Mouse (Mus musculus) heart, embryonic 15.5 days (tissue): ENCODE results near the gene 4930469K13Rik. TPM values are rescaled to one million over a fixed set of nuclear protein-coding genes. Genes with fewer than 3 reads are reported as not detected.

Experiments used
- ATAC-seq: fragments of 200-750 bp; cut with Nextera tagmentation; replicated peaks from 2 replicates; pipeline ENCODE4 v1.8.0; 2017; ENCODE audit warnings: low read depth, moderate TSS enrichment; ENCODE audit not compliant: insufficient number of reproducible peaks, insufficient read depth, low FRiP score
- H3K27ac ChIP-seq: fragments of 300-500 bp; sonication (generic); 2 replicates; pipeline ENCODE4 v1.5.1; 2015; ENCODE audit warnings: mild to moderate bottlenecking, inconsistent platforms
- H3K27me3 ChIP-seq: fragments of 300-500 bp; sonication (generic); 2 replicates; pipeline ENCODE4 v1.6.1; 2015; ENCODE audit warnings: inconsistent platforms
- H3K36me3 ChIP-seq: fragments of 300-500 bp; sonication (generic); 2 replicates; pipeline ENCODE4 v1.6.1; 2015; ENCODE audit warnings: mild to moderate bottlenecking, inconsistent platforms
- H3K4me1 ChIP-seq: fragments of 300-500 bp; sonication (generic); replicated peaks from 2 replicates; pipeline ENCODE4 v1.6.1; 2015; ENCODE audit warnings: inconsistent platforms
- H3K4me2 ChIP-seq: fragments of 300-500 bp; sonication (generic); 2 replicates; pipeline ENCODE4 v1.6.1; 2015; ENCODE audit warnings: inconsistent platforms, mild to moderate bottlenecking, moderate library complexity
- H3K4me3 ChIP-seq: fragments of 300-500 bp; sonication (generic); 2 replicates; pipeline ENCODE4 v1.5.1; 2015; ENCODE audit warnings: mild to moderate bottlenecking, inconsistent platforms
- H3K9ac ChIP-seq: fragments of 300-500 bp; sonication (generic); 2 replicates; pipeline ENCODE4 v1.6.1; 2015; ENCODE audit warnings: mild to moderate bottlenecking, inconsistent platforms
- H3K9me3 ChIP-seq: fragments of 300-500 bp; sonication (generic); replicated peaks from 2 replicates; pipeline ENCODE4 v1.6.1; 2016; ENCODE audit warnings: inconsistent platforms
- WGBS: fragments of 180-500 bp; shearing (Covaris S2); methylation state at CpG from one replicate; pipeline ENCODE4 v1.1.7; 2015; ENCODE audit warnings: mixed read lengths; 5-methylcytosine and 5-hydroxymethylcytosine counted together
- polyA plus RNA-seq: library from polyadenylated mRNA; unstranded; fragments of >200 nt; fragmentation: Nextera tagmentation; extraction: Ambion mirVana; gene quantifications from 2 replicates; pipeline ENCODE4 v1.2.1, GENCODE M21; 2015

4930469K13Rik gene
- polyA plus RNA-seq, 1 experiment from 2014 or later = not detected

DNA sequence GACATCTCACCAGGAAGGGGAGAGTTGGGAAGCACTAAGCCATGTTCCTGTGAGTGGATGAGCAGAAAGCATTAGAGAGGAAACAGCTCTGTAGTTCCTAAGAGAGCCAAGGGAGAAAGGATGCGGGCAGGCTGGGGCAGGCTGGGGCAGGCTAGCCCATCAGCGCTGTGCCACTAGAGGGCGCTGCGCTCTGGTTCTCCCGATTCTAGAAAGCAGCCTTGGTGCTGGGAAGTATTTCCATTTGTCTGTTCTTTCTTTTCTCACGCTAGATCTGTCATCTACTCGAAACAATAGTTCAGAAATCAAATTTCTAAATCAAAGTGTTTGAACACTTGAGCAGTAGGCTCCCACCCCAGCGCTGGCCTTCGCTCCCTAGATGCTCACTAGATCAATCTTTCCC, 164.1 kb downstream of the 4930469K13Rik start:
- H3K27ac ChIP-seq = no peak overlapping the region
- H3K36me3 ChIP-seq = no peaks in the 10 kb centered on the region
- H3K9ac ChIP-seq = no peak overlapping the region
- 0 out of 2 replicates have a peak, but pooled peaks cover 3% of the 10 kb centered on the region for H3K27me3 ChIP-seq
- no peaks in the 10 kb centered on the region for H3K4me1 ChIP-seq
- 61% methylated on average over 9 of the region's 9 CpGs for WGBS
- ATAC-seq = no peak
- H3K4me3 ChIP-seq = no peak overlapping the region
- H3K4me2 ChIP-seq = no peak overlapping the region
- H3K9me3 ChIP-seq = no peaks in the 10 kb centered on the region

DNA sequence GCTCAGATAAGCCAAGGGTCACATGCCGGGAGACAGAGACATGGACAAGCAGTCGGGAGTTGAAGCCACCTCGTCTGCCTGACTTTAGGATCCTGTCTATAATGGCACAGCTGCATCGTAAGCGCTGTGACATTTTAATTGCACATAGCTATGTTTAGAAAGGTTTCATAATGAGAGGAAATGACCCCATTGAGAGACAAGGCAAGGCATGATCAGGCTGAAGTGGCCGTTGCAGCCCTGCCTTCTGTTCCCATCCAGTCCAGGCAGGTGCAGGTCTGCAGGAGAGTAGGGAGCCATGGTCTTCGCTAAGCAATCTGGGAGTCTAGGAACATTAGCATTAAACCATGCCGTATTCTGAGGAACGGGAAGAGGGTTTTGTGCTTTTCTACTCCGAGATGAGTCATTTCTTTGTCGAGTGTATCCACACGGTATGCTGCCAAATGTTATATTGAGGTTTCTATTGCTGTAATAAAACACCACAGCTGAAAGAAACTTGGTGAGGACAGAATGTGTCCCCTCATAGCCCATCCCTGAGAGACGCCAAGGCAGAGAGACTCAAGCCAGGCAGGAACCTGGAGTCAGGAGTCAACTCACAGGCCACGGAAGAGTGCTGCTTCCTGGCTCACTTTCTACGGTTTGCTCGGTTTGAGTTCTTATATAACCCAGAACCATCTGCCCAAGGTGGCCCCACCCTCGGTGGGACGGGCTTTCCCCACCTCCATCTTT, 165.8 kb downstream of the 4930469K13Rik start:
- H3K4me2 ChIP-seq = 0 out of 2 replicates have a peak overlapping the region, but pooled peaks have one; percentile 6
- 0 out of 2 replicates have a peak, but pooled peaks cover 3% of the 10 kb centered on the region for H3K27me3 ChIP-seq
- H3K4me3 ChIP-seq = no peak overlapping the region
- H3K36me3 ChIP-seq = no peaks in the 10 kb centered on the region
- H3K9me3 ChIP-seq = no peaks in the 10 kb centered on the region
- no peak overlapping the region for H3K27ac ChIP-seq
- no peak for ATAC-seq
- no peak overlapping the region for H3K9ac ChIP-seq
- no peaks in the 10 kb centered on the region for H3K4me1 ChIP-seq
- 58% methylated on average over 18 of the region's 18 CpGs for WGBS

- Histone ChIP-seq H3K9ac (no peak overlapping the region), H3K4me1 (no peaks in the 10 kb centered on the region), H3K36me3 (no peaks in the 10 kb centered on the region), H3K27ac (no peak overlapping the region), H3K4me3 (no peak overlapping the region), H3K27me3 (0 out of 2 replicates have a peak, but pooled peaks cover 3% of the 10 kb centered on the region), H3K4me2 (0 out of 2 replicates have a peak overlapping the region, but pooled peaks have one; percentile 6), H3K9me3 (no peaks in the 10 kb centered on the region)
- 11% methylated on average over 9 of the region's 10 CpGs for WGBS
- ATAC-seq = no peak
These were observed 166.4 kb downstream of the 4930469K13Rik start for GRCm38 (mm10) chr11:33931836-33932385.

GRCm38 (mm10) chr11:33929412-33929811, 168.9 kb downstream of the 4930469K13Rik start:
- Histone ChIP-seq H3K27me3 (0 out of 2 replicates have a peak, but pooled peaks cover 8% of the 10 kb centered on the region), H3K4me3 (no peak overlapping the region), H3K9ac (no peak overlapping the region), H3K9me3 (no peaks in the 10 kb centered on the region), H3K36me3 (no peaks in the 10 kb centered on the region), H3K27ac (no peak overlapping the region), H3K4me2 (no peak overlapping the region), H3K4me1 (no peaks in the 10 kb centered on the region)
- WGBS = 66% methylated on average over 11 of the region's 11 CpGs
- ATAC-seq = no peak

DNA sequence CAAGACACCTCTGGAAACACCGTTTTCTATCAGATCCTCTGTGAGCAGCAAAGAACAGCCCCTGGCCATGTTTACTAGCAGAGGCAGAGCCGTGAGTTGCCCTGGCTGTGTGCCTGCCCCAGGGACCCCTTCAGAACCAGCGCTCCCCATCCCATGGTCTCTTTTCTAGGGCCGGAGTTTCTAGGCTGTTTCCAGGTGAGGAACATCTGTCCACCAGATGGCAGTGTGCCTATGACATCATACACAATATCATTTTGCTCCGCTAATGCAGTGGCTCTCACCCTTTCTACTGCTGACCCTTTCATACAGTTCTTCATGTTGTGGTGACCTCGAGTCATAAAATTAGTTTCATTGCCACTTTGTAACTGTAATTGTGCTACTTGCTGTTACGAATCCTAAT, 169.7 kb downstream of the 4930469K13Rik start:
- Histone ChIP-seq H3K9ac (no peak overlapping the region), H3K9me3 (no peaks in the 10 kb centered on the region), H3K36me3 (no peaks in the 10 kb centered on the region), H3K4me1 (no peaks in the 10 kb centered on the region), H3K27me3 (peaks cover 11% of the 10 kb centered on the region; the same call in 1 of the 2 replicates), H3K4me3 (no peak overlapping the region), H3K27ac (no peak overlapping the region), H3K4me2 (no peak overlapping the region)
- 36% methylated on average over 7 of the region's 7 CpGs for WGBS
- no peak for ATAC-seq

DNA sequence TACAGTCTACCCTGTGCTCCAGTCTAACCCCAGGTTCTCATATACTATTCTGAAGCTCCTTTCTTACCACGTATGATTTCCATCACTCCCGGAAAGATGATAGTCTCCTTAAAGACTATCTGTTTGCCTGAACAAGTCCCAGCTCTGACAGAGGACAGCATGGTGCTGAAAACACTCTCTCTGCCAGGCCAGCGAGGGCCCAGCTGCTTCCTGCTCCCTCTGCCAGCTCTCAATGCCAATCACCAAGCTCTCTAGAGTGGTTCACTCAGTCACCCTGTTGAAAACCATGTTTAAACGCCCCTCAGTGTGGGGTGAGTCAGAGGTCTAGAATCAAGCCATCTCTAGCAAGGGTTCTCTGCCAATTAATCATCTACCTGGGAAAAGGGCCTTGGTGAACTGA, 170.5 kb downstream of the 4930469K13Rik start:
- Histone ChIP-seq H3K27ac (no peak overlapping the region), H3K4me3 (no peak overlapping the region), H3K36me3 (no peaks in the 10 kb centered on the region), H3K4me2 (no peak overlapping the region), H3K9me3 (no peaks in the 10 kb centered on the region), H3K4me1 (no peaks in the 10 kb centered on the region), H3K27me3 (peaks cover 11% of the 10 kb centered on the region; the same call in 1 of the 2 replicates), H3K9ac (no peak overlapping the region)
- WGBS = 58% methylated on average over 4 of the region's 4 CpGs
- no peak for ATAC-seq

DNA sequence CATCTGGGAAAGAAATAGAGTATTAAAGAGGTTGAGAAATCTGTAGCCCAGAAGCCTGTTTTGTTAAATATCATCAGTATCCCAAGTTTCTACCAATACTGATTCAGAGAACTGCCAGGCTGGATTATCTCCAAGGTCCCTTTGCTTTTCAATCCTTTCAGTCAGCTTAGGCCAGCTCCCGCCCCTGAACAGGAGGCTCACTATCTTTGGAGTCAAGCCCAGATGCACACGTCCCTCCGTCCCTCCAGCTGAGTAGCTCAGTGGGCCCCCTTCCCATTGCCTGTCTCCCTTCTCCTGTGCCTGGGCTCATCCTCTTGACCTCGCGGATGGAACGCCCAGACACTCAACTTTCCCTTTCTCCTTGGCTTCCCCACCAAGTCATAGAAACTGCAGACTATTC, 171.0 kb downstream of the 4930469K13Rik start:
- Histone ChIP-seq H3K4me1 (no peaks in the 10 kb centered on the region), H3K4me3 (no peak overlapping the region), H3K27ac (no peak overlapping the region), H3K4me2 (no peak overlapping the region), H3K27me3 (peaks cover 11% of the 10 kb centered on the region; the same call in 1 of the 2 replicates), H3K9ac (no peak overlapping the region), H3K36me3 (no peaks in the 10 kb centered on the region), H3K9me3 (no peaks in the 10 kb centered on the region)
- 40% methylated on average over 6 of the region's 6 CpGs for WGBS
- ATAC-seq = no peak

DNA sequence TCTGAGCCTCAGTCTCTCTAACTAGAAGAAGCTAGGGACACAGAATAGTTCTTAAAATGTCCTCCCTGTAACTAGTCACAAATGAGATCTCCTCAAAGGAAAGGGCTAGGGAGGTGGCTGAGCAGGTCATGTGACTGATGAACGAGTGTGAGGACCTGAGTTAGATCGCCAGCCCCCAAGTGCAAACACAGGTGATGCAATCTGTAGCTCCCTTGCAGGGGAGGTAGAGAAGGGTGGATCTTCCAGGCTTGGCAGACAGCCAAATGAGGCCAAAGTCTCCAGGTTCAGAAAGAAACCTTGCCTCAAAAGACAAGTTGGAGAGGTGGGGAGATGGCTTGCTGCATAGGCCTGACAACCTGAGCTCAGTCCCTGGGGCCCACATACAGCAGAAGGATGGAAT, 171.8 kb downstream of the 4930469K13Rik start:
- no peak for ATAC-seq
- no peaks in the 10 kb centered on the region for H3K36me3 ChIP-seq
- H3K4me1 ChIP-seq = no peaks in the 10 kb centered on the region
- no peak overlapping the region for H3K27ac ChIP-seq
- no peak overlapping the region for H3K4me2 ChIP-seq
- H3K4me3 ChIP-seq = no peak overlapping the region
- H3K9ac ChIP-seq = no peak overlapping the region
- H3K9me3 ChIP-seq = no peaks in the 10 kb centered on the region
- WGBS = 50% methylated on average over 2 of the region's 2 CpGs
- peaks cover 11% of the 10 kb centered on the region; the same call in 1 of the 2 replicates for H3K27me3 ChIP-seq

GRCm38 (mm10) chr11:33925778-33926177, 172.6 kb downstream of the 4930469K13Rik start:
- Histone ChIP-seq H3K4me2 (no peak overlapping the region), H3K9ac (no peak overlapping the region), H3K27ac (no peak overlapping the region), H3K4me1 (no peaks in the 10 kb centered on the region), H3K4me3 (no peak overlapping the region), H3K9me3 (no peaks in the 10 kb centered on the region), H3K27me3 (peaks cover 11% of the 10 kb centered on the region; the same call in 1 of the 2 replicates), H3K36me3 (no peaks in the 10 kb centered on the region)
- WGBS = 78% methylated on average over 8 of the region's 8 CpGs
- no peak for ATAC-seq

Other genes starting within 250 kb of the 4930469K13Rik start
- 1.3 and 1.5 TPM in 2 replicates for gene Kcnmb1, start 135.5 kb downstream of the 4930469K13Rik start, polyA plus RNA-seq
- gene Kcnip1, start 105.4 kb downstream of the 4930469K13Rik start, polyA plus RNA-seq = 0.80 TPM in 1 of 2 replicates, not detected in the other
- 2.3 and 6.4 TPM in 2 replicates for gene Lcp2, start 51.6 kb downstream of the 4930469K13Rik start, polyA plus RNA-seq
- gene Foxi1, start 109.5 kb upstream of the 4930469K13Rik start, polyA plus RNA-seq = not detected in 2 replicates
- 0.13 and 0.18 TPM in 2 replicates for gene Fam196b, start 216.3 kb upstream of the 4930469K13Rik start, polyA plus RNA-seq